Mouse (Mus musculus): ENCODE results near the gene Klf12.

DNA sequence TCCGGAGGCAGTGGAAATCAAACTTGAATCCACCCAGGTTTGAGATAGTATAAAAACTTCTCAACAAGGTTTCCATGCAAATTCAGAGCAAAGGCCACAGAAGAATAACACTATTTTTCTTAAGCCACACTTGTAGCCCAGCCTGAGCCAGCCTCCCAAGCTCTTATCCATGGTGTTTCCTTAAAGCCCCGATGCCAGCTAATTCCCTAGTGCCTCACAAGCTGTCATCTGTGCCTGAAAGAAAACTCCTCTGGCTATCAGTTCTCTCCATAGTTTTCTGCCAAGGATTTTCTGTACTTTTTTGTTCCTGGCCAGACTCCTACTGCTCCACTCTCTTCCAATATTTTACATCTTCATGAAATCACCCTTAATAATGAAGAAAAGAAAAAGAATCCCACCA, 48.9 kb upstream of the Klf12 start:
- no peak for TF ChIP-seq POLR2A (IDR thresholded peaks at IDR 0.05; ENCODE audit: insufficient read length, low read depth)
- TF ChIP-seq E2F4 (IDR thresholded peaks at IDR 0.05; ENCODE audit: insufficient read depth): no peak
- no peak for TF ChIP-seq MYOG (IDR thresholded peaks at IDR 0.05; ENCODE audit: control insufficient read depth in 1 of 3, insufficient read depth in 1 of 3, insufficient read length in 2 of 3, low read depth in 2 of 3)
- no peak for TF ChIP-seq MAX (IDR thresholded peaks at IDR 0.05; ENCODE audit: low read depth)
- TF ChIP-seq USF1 (IDR thresholded peaks at IDR 0.05; ENCODE audit: low read depth): no peak
- no peak for TF ChIP-seq CEBPB (IDR thresholded peaks at IDR 0.05; ENCODE audit: insufficient read depth, poor library complexity, severe bottlenecking)
- TF ChIP-seq REST (IDR thresholded peaks at IDR 0.05; ENCODE audit: insufficient read depth, insufficient read length): no peak
- no peak for TF ChIP-seq TCF12 (IDR thresholded peaks at IDR 0.05; ENCODE audit: insufficient read depth, poor library complexity, severe bottlenecking)
- no peak for TF ChIP-seq POLR2AphosphoS2 (IDR thresholded peaks at IDR 0.05; ENCODE audit: insufficient read length, low read depth)
- TF ChIP-seq SRF (IDR thresholded peaks at IDR 0.05; ENCODE audit: control insufficient read depth, insufficient read length, low read depth): no peak
